Mouse (Mus musculus) MEL (cell line): ENCODE measurements around the gene Galnt2. TPM values are rescaled to one million over a fixed set of nuclear protein-coding genes. Genes with fewer than 3 reads are reported as not detected.

Experiments
- DNase-seq: peaks from one replicate; pipeline ENCODE4 v3.0.0; 2011; ENCODE audit warnings: low read depth, low spot score
- H3K27ac ChIP-seq: 2 replicates; pipeline ENCODE4 v1.5.1; 2012; ENCODE audit warnings: low read depth, mild to moderate bottlenecking, control low read depth, low read length, moderate library complexity; ENCODE audit not compliant: control insufficient read depth
- H3K27me3 ChIP-seq, 2 experiments: fragments of 150-350 bp in 1 of 2; sonication (generic) in 1 of 2; 2 replicates each; pipeline ENCODE4 v1.6.1; 2012; ENCODE audit warnings: low read length in 2 of 2, mild to moderate bottlenecking in 2 of 2, improper control_type of control experiment in 1 of 2, moderate library complexity in 1 of 2; ENCODE audit not compliant: insufficient read depth in 2 of 2, control insufficient read depth in 1 of 2
- H3K36me3 ChIP-seq, 2 experiments: 2 replicates each; pipeline ENCODE4 v1.6.1; 2012 to 2014; ENCODE audit warnings: low read length in 2 of 2, improper control_type of control experiment in 1 of 2, inconsistent platforms in 1 of 2, mild to moderate bottlenecking in 1 of 2; ENCODE audit not compliant: insufficient read depth in 2 of 2, control insufficient read depth in 1 of 2
- H3K4me1 ChIP-seq, 2 experiments: fragments of 150-350 bp in 1 of 2; sonication (generic) in 1 of 2; 2 replicates each; pipeline ENCODE4 v1.6.1; 2012; ENCODE audit warnings: low read length in 2 of 2, improper control_type of control experiment in 1 of 2, mild to moderate bottlenecking in 1 of 2; ENCODE audit not compliant: insufficient read depth in 2 of 2, control insufficient read depth in 1 of 2
- H3K4me3 ChIP-seq, 2 experiments: fragments of 150-350 bp in 1 of 2; sonication (generic) in 1 of 2; 2 replicates each; pipeline ENCODE4 v1.5.1; 2012; ENCODE audit warnings: low read depth in 2 of 2, low read length in 2 of 2, mild to moderate bottlenecking in 2 of 2, moderate library complexity in 2 of 2, control low read depth in 1 of 2, improper control_type of control experiment in 1 of 2; ENCODE audit not compliant: control insufficient read depth in 1 of 2, insufficient read depth in 1 of 2
- H3K79me2 ChIP-seq: 2 replicates; pipeline ENCODE4 v1.6.1; 2012; ENCODE audit warnings: mild to moderate bottlenecking, low read length, moderate library complexity; ENCODE audit not compliant: control insufficient read depth, poor library complexity, insufficient read depth
- H3K9ac ChIP-seq: 2 replicates; pipeline ENCODE4 v1.6.1; 2012; ENCODE audit warnings: low read depth, mild to moderate bottlenecking, control low read depth, low read length, moderate library complexity; ENCODE audit not compliant: control insufficient read depth, poor library complexity, severe bottlenecking
- H3K9me3 ChIP-seq: fragments of 150-350 bp; sonication (generic); replicated peaks from 2 replicates; pipeline ENCODE4 v1.6.1; 2012; ENCODE audit warnings: mild to moderate bottlenecking, low read length, improper control_type of control experiment, moderate library complexity; ENCODE audit not compliant: insufficient read depth
- BHLHE40 ChIP-seq: IDR thresholded peaks from 2 replicates; pipeline ENCODE4 v1.6.1; 2012; ENCODE audit warnings: low read depth, mild to moderate bottlenecking, inconsistent platforms, low read length, improper control_type of control experiment, borderline replicate concordance
- E2F4 ChIP-seq: IDR thresholded peaks from 2 replicates; pipeline ENCODE4 v1.6.1; 2011; ENCODE audit warnings: low read depth, low read length, improper control_type of control experiment, borderline replicate concordance
- ELF1 ChIP-seq: IDR thresholded peaks from 2 replicates; pipeline ENCODE4 v1.6.1; 2014; ENCODE audit warnings: low read depth, mild to moderate bottlenecking, inconsistent platforms, low read length, improper control_type of control experiment, moderate library complexity
- GABPA ChIP-seq: IDR thresholded peaks from 2 replicates; pipeline ENCODE4 v1.6.1; 2012; ENCODE audit warnings: low read depth, mild to moderate bottlenecking, inconsistent platforms, low read length, improper control_type of control experiment, moderate library complexity
- HCFC1 ChIP-seq: IDR thresholded peaks from 2 replicates; pipeline ENCODE4 v1.6.1; 2012; ENCODE audit warnings: low read depth, mild to moderate bottlenecking, inconsistent platforms, low read length, improper control_type of control experiment, moderate library complexity
- JUND ChIP-seq: IDR thresholded peaks from 2 replicates; pipeline ENCODE4 v1.6.1; 2011; ENCODE audit warnings: low read depth, mild to moderate bottlenecking, improper control_type of control experiment, low read length
- KAT2A ChIP-seq: conservative IDR thresholded peaks from 2 replicates; pipeline ENCODE4 v1.6.1; 2012; ENCODE audit warnings: low read depth, low read length, improper control_type of control experiment, inconsistent platforms
- MAFK ChIP-seq: IDR thresholded peaks from 2 replicates; pipeline ENCODE4 v1.6.1; 2011; ENCODE audit warnings: low read depth, mild to moderate bottlenecking, low read length, improper control_type of control experiment, borderline replicate concordance
- MAZ ChIP-seq: IDR thresholded peaks from 2 replicates; pipeline ENCODE4 v1.6.1; 2012; ENCODE audit warnings: low read depth, mild to moderate bottlenecking, inconsistent platforms, low read length, improper control_type of control experiment
- MEF2A ChIP-seq: IDR thresholded peaks from 2 replicates; pipeline ENCODE4 v1.6.1; 2014; ENCODE audit warnings: low read depth, mild to moderate bottlenecking, inconsistent platforms, low read length, improper control_type of control experiment; ENCODE audit not compliant: poor library complexity, insufficient replicate concordance, severe bottlenecking; ENCODE audit errors: extremely low read depth
- MXI1 ChIP-seq: IDR thresholded peaks from 2 replicates; pipeline ENCODE4 v1.6.1; 2011; ENCODE audit warnings: mild to moderate bottlenecking, low read depth, low read length, improper control_type of control experiment
- MYB ChIP-seq: IDR thresholded peaks from 2 replicates; pipeline ENCODE4 v1.6.1; 2011; ENCODE audit warnings: mild to moderate bottlenecking, low read depth, low read length, improper control_type of control experiment
- NELFE ChIP-seq: IDR thresholded peaks from 2 replicates; pipeline ENCODE4 v1.6.1; 2011; ENCODE audit warnings: low read depth, low read length, improper control_type of control experiment
- NRF1 ChIP-seq: IDR thresholded peaks from 2 replicates; pipeline ENCODE4 v1.6.1; 2014; ENCODE audit warnings: low read depth, mild to moderate bottlenecking, inconsistent platforms, low read length, improper control_type of control experiment, moderate library complexity; ENCODE audit not compliant: poor library complexity, insufficient read depth, severe bottlenecking
- POLR2A ChIP-seq, 2 experiments: IDR thresholded peaks; 2 replicates each; pipeline ENCODE4 v1.6.1; 2011 to 2012; ENCODE audit warnings: low read length in 2 of 2, mild to moderate bottlenecking in 2 of 2, control low read depth in 1 of 2, improper control_type of control experiment in 1 of 2, low read depth in 1 of 2, moderate library complexity in 1 of 2; ENCODE audit not compliant: control insufficient read depth in 1 of 2, insufficient read depth in 1 of 2, poor library complexity in 1 of 2
- POLR2AphosphoS2 ChIP-seq: IDR thresholded peaks from 2 replicates; pipeline ENCODE4 v1.6.1; 2011; ENCODE audit warnings: low read length, improper control_type of control experiment
- POLR2AphosphoS5 ChIP-seq: IDR thresholded peaks from 2 replicates; pipeline ENCODE4 v1.6.1; 2012; ENCODE audit warnings: low read depth, borderline replicate concordance, mild to moderate bottlenecking, inconsistent platforms, low read length, moderate library complexity, mixed read lengths
- RAD21 ChIP-seq: IDR thresholded peaks from 2 replicates; pipeline ENCODE4 v1.6.1; 2011; ENCODE audit warnings: mild to moderate bottlenecking, low read depth, low read length, improper control_type of control experiment
- SIN3A ChIP-seq: IDR thresholded peaks from 2 replicates; pipeline ENCODE4 v1.6.1; 2012; ENCODE audit warnings: low read length, improper control_type of control experiment, inconsistent platforms
- TAL1 ChIP-seq: IDR thresholded peaks from 2 replicates; pipeline ENCODE4 v1.6.1; 2012; ENCODE audit warnings: mild to moderate bottlenecking, inconsistent platforms, low read length, moderate library complexity, mixed read lengths
- TCF12 ChIP-seq: IDR thresholded peaks from 2 replicates; pipeline ENCODE4 v1.6.1; 2014; ENCODE audit warnings: low read depth, mild to moderate bottlenecking, inconsistent platforms, low read length, improper control_type of control experiment, moderate library complexity
- UBTF ChIP-seq: IDR thresholded peaks from 2 replicates; pipeline ENCODE4 v1.6.1; 2012; ENCODE audit warnings: low read depth, mild to moderate bottlenecking, inconsistent platforms, low read length, improper control_type of control experiment, moderate library complexity, borderline replicate concordance; ENCODE audit not compliant: insufficient read depth
- USF1 ChIP-seq: IDR thresholded peaks from 2 replicates; pipeline ENCODE4 v1.6.1; 2014; ENCODE audit warnings: low read depth, mild to moderate bottlenecking, inconsistent platforms, low read length, improper control_type of control experiment, moderate library complexity
- USF2 ChIP-seq, 2 experiments: IDR thresholded peaks; 2 replicates each; pipeline ENCODE4 v1.6.1; 2011 to 2012; ENCODE audit warnings: improper control_type of control experiment in 2 of 2, low read length in 2 of 2, borderline replicate concordance in 1 of 2, inconsistent platforms in 1 of 2, low read depth in 1 of 2, mild to moderate bottlenecking in 1 of 2; ENCODE audit not compliant: insufficient read depth in 1 of 2
- ZC3H11A ChIP-seq: IDR thresholded peaks from 2 replicates; pipeline ENCODE4 v1.6.1; 2012; ENCODE audit warnings: low read depth, mild to moderate bottlenecking, inconsistent platforms, low read length, improper control_type of control experiment
- ZMIZ1 ChIP-seq: IDR thresholded peaks from 2 replicates; pipeline ENCODE4 v1.6.1; 2012; ENCODE audit warnings: low read depth, mild to moderate bottlenecking, inconsistent platforms, low read length, improper control_type of control experiment, moderate library complexity
- ZNF384 ChIP-seq: IDR thresholded peaks from 2 replicates; pipeline ENCODE4 v1.6.1; 2012; ENCODE audit warnings: low read depth, mild to moderate bottlenecking, inconsistent platforms, low read length, improper control_type of control experiment
- polyA plus RNA-seq, 2 experiments: library from polyadenylated mRNA; stranded (reverse) in 1 of 2; unstranded in 1 of 2; fragments of >175 nt in 1 of 2; fragments of >200 nt in 1 of 2; gene quantifications; 2 replicates each; pipeline versions ENCODE4 v1.2.1 to v1.2.4; 2012; ENCODE audit warnings: low replicate concordance in 2 of 2, low read depth in 1 of 2; ENCODE audit not compliant: insufficient read length in 2 of 2, insufficient read depth in 1 of 2, missing spikeins in 1 of 2
- total RNA-seq: library from RNA; depleted of rRNA; stranded (reverse); fragments of 300-350 nt; gene quantifications from 2 replicates; pipeline ENCODE4 v1.2.3, GENCODE M21; 2012

Gene Galnt2
- total and polyA plus RNA-seq, 3 experiments, result 12.0 to 14.5 TPM; not detected in 1

- no peak overlapping the region for H3K9ac ChIP-seq
- H3K4me3 ChIP-seq, result no peak overlapping the region
- no peaks in the 10 kb centered on the region for H3K4me1 ChIP-seq
- no peaks in the 10 kb centered on the region for H3K9me3 ChIP-seq
- DNase-seq, result no peak
- H3K79me2 ChIP-seq, result no peaks in the 10 kb centered on the region
- peaks cover 0 to 3% of the 10 kb centered on the region in 2 experiments; a peak in 1 of 4 replicates for H3K27me3 ChIP-seq
- H3K27ac ChIP-seq, result no peak overlapping the region
- H3K36me3 ChIP-seq, result no peaks in the 10 kb centered on the region
- TF ChIP-seq USF2 (IDR thresholded peaks at IDR 0.05; ENCODE audit: borderline replicate concordance in 1 of 2, insufficient read depth in 1 of 2, low read depth in 1 of 2, low read length in 2 of 2), result no peak
- TF ChIP-seq ZC3H11A, result no peak
- TF ChIP-seq TAL1, result no peak
- no peak for TF ChIP-seq POLR2A (IDR thresholded peaks at IDR 0.05; ENCODE audit: control insufficient read depth in 1 of 2, insufficient read depth in 1 of 2, low read depth in 1 of 2, low read length in 2 of 2, poor library complexity in 1 of 2)
- TF ChIP-seq UBTF, result no peak
- no peak for TF ChIP-seq BHLHE40
- no peak for TF ChIP-seq KAT2A
- TF ChIP-seq MAZ, result no peak
- TF ChIP-seq ELF1, result no peak
- TF ChIP-seq POLR2AphosphoS5, result no peak
- no peak for TF ChIP-seq POLR2AphosphoS2
- TF ChIP-seq E2F4, result no peak
- no peak for TF ChIP-seq MYB
- TF ChIP-seq ZMIZ1, result no peak
- no peak for TF ChIP-seq TCF12
- no peak for TF ChIP-seq GABPA
- no peak for TF ChIP-seq SIN3A
- no peak for TF ChIP-seq JUND
- TF ChIP-seq USF1, result no peak
- no peak for TF ChIP-seq ZNF384
Observed at GRCm38 (mm10) chr8:124202895-124203294, 28.3 kb upstream of the Galnt2 start.

DNA sequence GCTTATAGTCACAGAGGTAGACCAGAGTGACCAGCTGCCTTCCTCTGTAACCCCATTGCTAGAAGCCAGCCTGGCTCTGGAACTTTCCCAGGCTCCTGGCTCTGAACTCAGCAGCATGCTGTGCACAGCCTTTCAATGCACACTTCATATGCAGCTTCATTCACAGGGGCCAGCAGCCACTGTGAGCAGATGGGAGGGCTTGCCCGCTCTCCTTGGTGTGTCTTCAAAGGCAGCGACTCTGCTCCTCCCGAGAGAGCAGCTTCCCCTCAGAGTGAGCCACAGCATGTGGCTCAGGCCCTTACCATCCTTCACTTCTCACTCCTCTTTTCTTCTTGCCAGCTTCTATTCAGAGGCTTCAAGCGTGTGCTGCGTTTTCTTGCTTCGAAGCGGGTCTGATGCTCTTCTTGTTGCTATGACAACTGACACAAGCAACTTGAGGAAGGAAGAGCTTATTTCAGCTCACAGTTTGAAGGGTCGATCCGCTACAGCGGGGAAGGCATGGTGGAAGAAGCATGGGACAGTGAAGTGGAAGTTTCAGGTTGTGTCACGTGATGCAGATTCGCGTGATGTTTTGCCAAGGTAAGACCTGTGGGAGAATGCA is 27.1 kb upstream of the Galnt2 start:
- no peaks in the 10 kb centered on the region for H3K4me1 ChIP-seq
- no peaks in the 10 kb centered on the region for H3K9me3 ChIP-seq
- DNase-seq, result no peak
- no peaks in the 10 kb centered on the region for H3K79me2 ChIP-seq
- no peaks in the 10 kb centered on the region for H3K36me3 ChIP-seq
- H3K27me3 ChIP-seq, result peaks cover 0 to 3% of the 10 kb centered on the region in 2 experiments; a peak in 1 of 4 replicates
- TF ChIP-seq MEF2A (no peak), MXI1 (no peak), HCFC1 (no peak), TCF12 (no peak), NRF1 (no peak), USF1 (no peak), KAT2A (no peak), RAD21 (no peak), MAZ (no peak), MAFK (no peak), SIN3A (no peak), BHLHE40 (no peak), NELFE (no peak)
- H3K9ac ChIP-seq, result no peak overlapping the region
- H3K27ac ChIP-seq, result no peak overlapping the region
- no peak overlapping the region for H3K4me3 ChIP-seq
